Mouse (Mus musculus) intestine, postnatal 0 days (tissue): Measurements from ENCODE around the gene Gm9999. TPM values are rescaled to one million over a fixed set of nuclear protein-coding genes. Genes with fewer than 3 reads are reported as not detected.

ENCODE experiments used
- ATAC-seq: fragments of 200-750 bp; cut with Nextera tagmentation; 2 replicates; pipeline ENCODE4 v1.8.0; 2017; ENCODE audit warnings: mild to moderate bottlenecking, moderate TSS enrichment, moderate library complexity
- H3K27ac ChIP-seq: fragments of 300-500 bp; sonication (generic); 2 replicates; pipeline ENCODE4 v1.5.1; 2014; ENCODE audit warnings: mild to moderate bottlenecking, low read depth, low read length, moderate library complexity
- H3K27me3 ChIP-seq: fragments of 300-500 bp; sonication (generic); replicated peaks from 2 replicates; pipeline ENCODE4 v1.6.1; 2014; ENCODE audit warnings: low read length, mixed read lengths; ENCODE audit not compliant: control insufficient read depth, insufficient read depth
- H3K36me3 ChIP-seq: fragments of 300-500 bp; sonication (generic); 2 replicates; pipeline ENCODE4 v1.6.1; 2014; ENCODE audit warnings: mild to moderate bottlenecking, moderate library complexity; ENCODE audit not compliant: control insufficient read depth, insufficient read depth
- H3K4me1 ChIP-seq: fragments of 300-500 bp; sonication (generic); replicated peaks from 2 replicates; pipeline ENCODE4 v1.6.1; 2014; ENCODE audit warnings: antibody characterized with exemption, low read length, mixed read lengths; ENCODE audit not compliant: control insufficient read depth, insufficient read depth
- H3K4me2 ChIP-seq: fragments of 300-500 bp; sonication (generic); replicated peaks from 2 replicates; pipeline ENCODE4 v1.6.1; 2014; ENCODE audit warnings: low read depth, mild to moderate bottlenecking, moderate library complexity
- H3K4me3 ChIP-seq: fragments of 300-500 bp; sonication (generic); 2 replicates; pipeline ENCODE4 v1.5.1; 2014; ENCODE audit warnings: low read depth, low read length
- H3K9ac ChIP-seq: fragments of 300-500 bp; sonication (generic); 2 replicates; pipeline ENCODE4 v1.6.1; 2014; ENCODE audit warnings: mild to moderate bottlenecking, low read depth, low read length
- H3K9me3 ChIP-seq: fragments of 300-500 bp; sonication (generic); 2 replicates; pipeline ENCODE4 v1.6.1; 2016; ENCODE audit warnings: mixed run types; ENCODE audit not compliant: control insufficient read depth
- CTCF ChIP-seq: sonication (generic); IDR thresholded peaks from 2 replicates; pipeline ENCODE4 v1.5.1; 2016; ENCODE audit warnings: low read depth, mild to moderate bottlenecking, control low read depth, antibody characterized with exemption, moderate library complexity
- WGBS: fragments of 180-500 bp; shearing (Covaris S2); extraction: QIAGEN DNeasy Blood & Tissue Kit; methylation state at CpG from one replicate; pipeline ENCODE4 v1.1.7; 2014; 5-methylcytosine and 5-hydroxymethylcytosine counted together
- polyA plus RNA-seq: library from polyadenylated mRNA; unstranded; fragments of >200 nt; fragmentation: Nextera tagmentation; extraction: Ambion mirVana; gene quantifications from 2 replicates; pipeline ENCODE4 v1.2.1, GENCODE M21; 2015

The Gm9999 gene
- polyA plus RNA-seq, 1 experiment from 2014 or later: not detected

GRCm38 (mm10) chr7:46962132-46962531, 21.2 kb upstream of the Gm9999 start:
- TF ChIP-seq CTCF: no peak

GRCm38 (mm10) chr7:46962806-46963618, 20.4 kb upstream of the Gm9999 start:
- H3K27ac ChIP-seq: peak overlapping the region; percentile 22
- peak; percentile 91 for TF ChIP-seq CTCF
- no peaks in the 10 kb centered on the region for H3K27me3 ChIP-seq
- H3K4me1 ChIP-seq: no peaks in the 10 kb centered on the region
- H3K9me3 ChIP-seq: no peaks in the 10 kb centered on the region
- H3K9ac ChIP-seq: no peak overlapping the region
- no peak overlapping the region for H3K4me3 ChIP-seq
- H3K36me3 ChIP-seq: no peaks in the 10 kb centered on the region
- 1% methylated on average over 9 of the region's 9 CpGs for whole genome bisulfite sequencing
- H3K4me2 ChIP-seq: peak overlapping the region; percentile 37; the same call in 1 of the 2 replicates
- ATAC-seq: peak; percentile 48; the same call in 1 of the 2 replicates

More at GRCm38 (mm10) chr7:46962132-46962531, 21.2 kb upstream of the Gm9999 start:
- no peaks in the 10 kb centered on the region for H3K9me3 ChIP-seq
- ATAC-seq: no peak
- H3K4me1 ChIP-seq: no peaks in the 10 kb centered on the region
- no peak overlapping the region for H3K9ac ChIP-seq
- H3K36me3 ChIP-seq: no peaks in the 10 kb centered on the region
- H3K27me3 ChIP-seq: no peaks in the 10 kb centered on the region
- no peak overlapping the region for H3K27ac ChIP-seq
- no peak overlapping the region for H3K4me3 ChIP-seq
- no peak overlapping the region for H3K4me2 ChIP-seq

GRCm38 (mm10) chr7:46964070-46964469, 19.3 kb upstream of the Gm9999 start:
- Histone ChIP-seq H3K36me3 (no peaks in the 10 kb centered on the region), H3K4me3 (no peak overlapping the region), H3K9me3 (no peaks in the 10 kb centered on the region), H3K4me1 (no peaks in the 10 kb centered on the region), H3K9ac (no peak overlapping the region), H3K27ac (no peak overlapping the region), H3K4me2 (no peak overlapping the region), H3K27me3 (no peaks in the 10 kb centered on the region)
- no peak for ATAC-seq
- WGBS: 81% methylated on average over 7 of the region's 7 CpGs
- TF ChIP-seq CTCF: no peak

- H3K36me3 ChIP-seq: no peaks in the 10 kb centered on the region
Observed at GRCm38 (mm10) chr7:46969898-46970297, 13.5 kb upstream of the Gm9999 start.

DNA sequence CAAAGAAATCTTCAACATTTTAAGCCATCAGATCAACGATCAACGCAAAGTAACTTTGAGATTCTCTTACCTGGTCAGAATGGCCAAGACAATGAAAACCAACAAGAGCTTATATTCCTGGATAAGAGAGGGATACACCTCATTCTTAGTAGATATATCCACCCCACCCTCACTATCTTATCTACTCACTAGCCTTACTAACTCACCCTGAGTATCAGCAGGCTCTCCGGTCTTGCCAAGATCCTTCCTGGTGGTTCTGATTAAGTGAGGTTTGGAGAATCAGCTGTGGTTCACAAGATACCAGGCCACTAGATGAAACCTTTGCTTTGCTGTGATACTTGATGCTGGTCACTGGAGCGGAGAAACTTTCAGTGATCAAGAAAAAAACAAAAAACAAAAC, 8.7 kb upstream of the Gm9999 start:
- no peaks in the 10 kb centered on the region for H3K9me3 ChIP-seq

More at GRCm38 (mm10) chr7:46969898-46970297, 13.5 kb upstream of the Gm9999 start:
- ATAC-seq: no peak
- no peak for TF ChIP-seq CTCF
- WGBS: 86% methylated on average over 4 of the region's 4 CpGs
- no peak overlapping the region for H3K4me2 ChIP-seq
- H3K4me1 ChIP-seq: no peaks in the 10 kb centered on the region
- no peak overlapping the region for H3K27ac ChIP-seq
- H3K9ac ChIP-seq: no peak overlapping the region
- H3K9me3 ChIP-seq: no peaks in the 10 kb centered on the region
- H3K27me3 ChIP-seq: no peaks in the 10 kb centered on the region
- no peak overlapping the region for H3K4me3 ChIP-seq

DNA sequence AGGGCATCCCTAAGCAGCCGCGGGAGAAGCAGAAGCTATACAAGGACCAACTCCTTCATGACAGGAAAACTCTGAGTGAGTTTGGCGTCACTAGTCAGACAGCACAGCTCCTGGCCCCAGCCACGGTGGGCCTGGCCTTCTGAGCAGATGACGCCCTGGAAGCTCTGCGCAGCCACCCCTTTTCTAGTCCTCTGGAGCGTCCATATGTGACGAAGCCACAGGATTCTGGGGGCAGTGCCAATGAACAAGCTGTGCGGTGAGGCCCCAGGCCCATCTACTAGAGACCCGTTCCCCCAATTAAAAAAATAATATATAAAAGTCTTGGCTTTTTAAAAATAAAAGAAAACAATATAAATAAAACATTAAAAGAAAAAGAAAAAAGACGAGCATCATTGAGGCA, 7.9 kb upstream of the Gm9999 start:
- ATAC-seq: no peak
- H3K4me3 ChIP-seq: no peak overlapping the region
- no peak overlapping the region for H3K9ac ChIP-seq
- H3K9me3 ChIP-seq: no peaks in the 10 kb centered on the region
- H3K27me3 ChIP-seq: no peaks in the 10 kb centered on the region
- WGBS: 93% methylated on average over 11 of the region's 11 CpGs
- no peaks in the 10 kb centered on the region for H3K4me1 ChIP-seq
- TF ChIP-seq CTCF: no peak
- no peak overlapping the region for H3K27ac ChIP-seq
- no peaks in the 10 kb centered on the region for H3K36me3 ChIP-seq
- no peak overlapping the region for H3K4me2 ChIP-seq

More for the DNA sequence above, 8.7 kb upstream of the Gm9999 start:
- Histone ChIP-seq H3K36me3 (no peaks in the 10 kb centered on the region), H3K4me1 (no peaks in the 10 kb centered on the region), H3K27me3 (no peaks in the 10 kb centered on the region), H3K4me3 (no peak overlapping the region), H3K4me2 (no peak overlapping the region), H3K27ac (no peak overlapping the region), H3K9ac (no peak overlapping the region)
- TF ChIP-seq CTCF: no peak
- ATAC-seq: no peak
- WGBS: 82% methylated on average over 4 of the region's 4 CpGs
